Mouse (Mus musculus) forebrain, embryonic 14.5 days (tissue): ENCODE results near the gene Cntnap4. TPM values are rescaled to one million over a fixed set of nuclear protein-coding genes. Genes with fewer than 3 reads are reported as not detected.

Experiments
- ATAC-seq: fragments of 200-750 bp; cut with Nextera tagmentation; 2 replicates; pipeline ENCODE4 v1.8.0; 2017; ENCODE audit warnings: mild to moderate bottlenecking, moderate library complexity
- DNase-seq: peaks from one replicate; pipeline ENCODE4 v3.0.0-alpha.2; 2015; ENCODE audit warnings: low spot score
- H3K27ac ChIP-seq: fragments of 300-500 bp; sonication (generic); 2 replicates; pipeline ENCODE4 v1.5.1; 2014; ENCODE audit warnings: low read depth, mild to moderate bottlenecking, control low read depth, low read length, moderate library complexity
- H3K27me3 ChIP-seq: fragments of 300-500 bp; sonication (generic); replicated peaks from 2 replicates; pipeline ENCODE4 v1.6.1; 2014; ENCODE audit warnings: low read length, control low read depth, mixed read lengths; ENCODE audit not compliant: control insufficient read depth, insufficient read depth
- H3K36me3 ChIP-seq: fragments of 300-500 bp; sonication (generic); 2 replicates; pipeline ENCODE4 v1.6.1; 2014; ENCODE audit warnings: low read length, control low read depth; ENCODE audit not compliant: control insufficient read depth, insufficient read depth
- H3K4me1 ChIP-seq: fragments of 300-500 bp; sonication (generic); 2 replicates; pipeline ENCODE4 v1.6.1; 2014; ENCODE audit warnings: antibody characterized with exemption, low read length, control low read depth; ENCODE audit not compliant: control insufficient read depth, insufficient read depth
- H3K4me2 ChIP-seq: fragments of 300-500 bp; sonication (generic); 2 replicates; pipeline ENCODE4 v1.6.1; 2014; ENCODE audit warnings: mild to moderate bottlenecking, control low read depth, low read length
- H3K4me3 ChIP-seq: fragments of 300-500 bp; sonication (generic); 2 replicates; pipeline ENCODE4 v1.5.1; 2014; ENCODE audit warnings: low read depth, low read length, control low read depth
- H3K9ac ChIP-seq: fragments of 300-500 bp; sonication (generic); 2 replicates; pipeline ENCODE4 v1.6.1; 2014; ENCODE audit warnings: mild to moderate bottlenecking, low read length, control low read depth, moderate library complexity
- H3K9me3 ChIP-seq: fragments of 300-500 bp; sonication (generic); replicated peaks from 2 replicates; pipeline ENCODE4 v1.6.1; 2016; ENCODE audit warnings: low read length, control low read depth, mixed read lengths; ENCODE audit not compliant: control insufficient read depth
- WGBS: fragments of 180-500 bp; shearing (Covaris S2); extraction: QIAGEN DNeasy Blood & Tissue Kit; methylation state at CpG from one replicate; pipeline ENCODE4 v1.1.7; 2014; 5-methylcytosine and 5-hydroxymethylcytosine counted together
- polyA plus RNA-seq: library from polyadenylated mRNA; unstranded; fragments of >200 nt; fragmentation: Nextera tagmentation; extraction: Ambion mirVana; gene quantifications from 2 replicates; pipeline ENCODE4 v1.2.1, GENCODE M21; 2014

Gene Cntnap4
- polyA plus RNA-seq, 1 experiment from 2014 or later = 9.8 TPM

- Histone ChIP-seq H3K27ac (no peak overlapping the region), H3K4me1 (no peaks in the 10 kb centered on the region)
These were observed 352.3 kb downstream of the Cntnap4 start for GRCm38 (mm10) chr8:112922151-112922550.

GRCm38 (mm10) chr8:112922789-112923188 is 352.9 kb downstream of the Cntnap4 start:
- no peaks in the 10 kb centered on the region for H3K9me3 ChIP-seq
- no peak overlapping the region for H3K9ac ChIP-seq
- no peak for ATAC-seq
- no peak overlapping the region for H3K4me3 ChIP-seq
- no peaks in the 10 kb centered on the region for H3K27me3 ChIP-seq
- H3K36me3 ChIP-seq = no peaks in the 10 kb centered on the region
- H3K4me2 ChIP-seq = no peak overlapping the region
- H3K27ac ChIP-seq = no peak overlapping the region
- WGBS = 89% methylated on average over 5 of the region's 5 CpGs
- H3K4me1 ChIP-seq = no peaks in the 10 kb centered on the region
- DNase-seq = no peak

More at GRCm38 (mm10) chr8:112922151-112922550, 352.3 kb downstream of the Cntnap4 start:
- Histone ChIP-seq H3K9ac (no peak overlapping the region), H3K27me3 (no peaks in the 10 kb centered on the region), H3K4me2 (no peak overlapping the region), H3K9me3 (no peaks in the 10 kb centered on the region), H3K4me3 (no peak overlapping the region), H3K36me3 (no peaks in the 10 kb centered on the region)
- DNase-seq (peak; percentile 28), ATAC-seq (0 out of 2 replicates have a peak, but pooled peaks have one; percentile 40)
